Mouse (Mus musculus) ovary, postnatal 36 days (tissue): ENCODE measurements around the gene E2f2.

Source experiments
- DNase-seq: peaks from one replicate; pipeline ENCODE4 v3.0.0; 2022; ENCODE audit warnings: low spot score, mixed read lengths

E2f2 gene

GRCm38 (mm10) chr4:136172011-136172541 is at the start of gene E2f2:
Gene E2f2, plus strand, starts transcription at chr4:136172394.
- DNase-seq: peak; percentile 62

- DNase-seq: no peak
Observed at GRCm38 (mm10) chr4:136123111-136123791, 48.9 kb upstream of the E2f2 start.

GRCm38 (mm10) chr4:136123792-136124161 is 48.4 kb upstream of the E2f2 start:
- no peak for DNase-seq

DNA sequence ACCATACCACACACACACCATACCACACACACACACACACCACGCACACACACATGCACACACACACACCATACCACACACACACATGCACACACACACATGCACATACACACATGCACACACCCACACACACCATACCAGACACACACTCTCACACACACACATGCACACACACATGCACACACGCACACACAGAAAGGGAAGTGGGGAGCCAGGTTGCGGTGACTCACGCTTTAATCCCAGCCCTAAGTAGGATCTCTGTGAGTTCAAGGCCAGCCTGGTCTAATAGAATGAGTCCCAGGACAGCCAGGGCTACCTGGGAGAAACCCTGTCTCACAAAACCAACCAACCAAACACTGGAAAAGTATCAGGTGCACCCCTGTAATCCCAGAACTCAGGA is 47.6 kb upstream of the E2f2 start:
- DNase-seq: no peak

DNA sequence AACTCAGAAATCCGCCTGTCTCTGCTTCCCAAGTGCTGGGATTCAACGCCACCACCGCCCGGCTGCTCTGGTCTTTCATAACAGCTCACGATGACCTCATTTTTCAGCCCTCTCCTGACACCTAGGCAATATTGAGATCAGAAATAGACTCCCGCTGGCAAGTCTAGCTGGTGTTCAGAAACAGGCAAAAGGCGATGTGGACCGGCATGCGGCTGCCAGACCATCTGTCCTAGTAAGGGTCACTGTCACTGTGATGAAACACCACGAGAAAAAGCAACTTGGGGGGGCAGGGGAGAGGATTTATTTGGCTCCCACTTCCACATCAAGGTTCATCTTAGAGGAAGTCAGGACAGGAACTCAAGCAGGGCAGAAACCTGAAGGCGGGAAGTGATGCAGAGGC is 46.7 kb upstream of the E2f2 start:
- no peak for DNase-seq

DNA sequence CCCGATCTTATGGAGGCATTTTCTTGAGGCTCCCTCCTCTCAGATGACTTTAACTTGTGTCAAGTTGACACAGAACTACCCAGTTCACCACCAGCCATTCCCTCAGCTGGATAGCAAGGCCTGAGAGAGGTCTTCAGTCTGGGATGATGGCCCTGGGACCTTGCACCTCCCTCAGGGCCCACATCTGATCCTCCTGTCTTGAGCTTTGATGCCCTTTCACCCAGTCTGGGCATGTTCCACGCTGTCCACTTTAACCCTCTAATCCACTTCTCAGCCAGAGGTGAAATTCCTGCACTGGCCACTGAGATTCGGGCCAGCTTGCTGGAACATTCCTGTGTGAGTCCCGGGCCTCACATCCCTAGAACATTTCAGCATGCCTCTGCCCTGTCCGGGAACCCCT is 46.2 kb upstream of the E2f2 start:
- DNase-seq: no peak

DNA sequence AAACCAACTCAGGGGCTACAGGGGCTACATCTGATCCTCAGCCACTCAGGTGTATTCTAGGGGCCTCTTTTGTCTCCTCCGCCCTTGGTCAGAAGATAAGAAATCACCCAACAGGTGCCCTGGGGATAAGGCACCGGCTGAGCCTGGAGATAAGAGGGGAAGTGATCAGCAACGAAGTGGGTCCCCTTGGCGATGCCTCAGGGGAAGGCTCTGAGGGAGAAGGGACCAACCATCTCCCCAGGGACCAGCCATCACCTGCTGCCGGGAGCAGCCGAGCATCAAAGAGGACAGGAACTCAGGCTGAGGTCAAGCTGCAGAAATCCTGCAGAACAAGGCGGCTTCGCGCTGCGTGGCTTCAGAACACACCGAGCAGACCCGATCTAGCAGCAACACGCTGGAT is 44.5 kb upstream of the E2f2 start:
- DNase-seq: no peak

DNA sequence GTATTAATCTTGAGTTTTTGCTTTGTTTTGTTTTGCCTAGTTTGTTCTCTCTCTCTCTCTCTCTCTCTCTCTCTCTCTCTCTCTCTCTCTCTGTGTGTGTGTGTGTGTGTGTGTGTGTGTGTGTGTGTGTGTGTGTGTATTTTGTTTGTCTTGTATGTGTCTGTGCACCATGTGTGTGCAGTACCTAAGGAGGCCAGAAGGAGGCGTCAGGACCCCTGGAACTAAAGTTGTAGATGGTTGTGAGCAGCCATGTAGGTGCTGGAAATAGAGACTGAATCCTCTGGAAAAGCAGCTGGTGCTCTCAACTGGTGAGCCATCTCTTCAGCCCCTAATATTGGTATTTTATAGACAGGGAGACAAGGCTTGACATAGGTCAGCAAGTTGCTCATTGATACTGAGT is 42.4 kb upstream of the E2f2 start:
- DNase-seq: no peak

- DNase-seq: peak; percentile 71
Observed at GRCm38 (mm10) chr4:136133801-136134200, 38.4 kb upstream of the E2f2 start.

GRCm38 (mm10) chr4:136134418-136134977 is 37.7 kb upstream of the E2f2 start:
- DNase-seq: no peak

DNA sequence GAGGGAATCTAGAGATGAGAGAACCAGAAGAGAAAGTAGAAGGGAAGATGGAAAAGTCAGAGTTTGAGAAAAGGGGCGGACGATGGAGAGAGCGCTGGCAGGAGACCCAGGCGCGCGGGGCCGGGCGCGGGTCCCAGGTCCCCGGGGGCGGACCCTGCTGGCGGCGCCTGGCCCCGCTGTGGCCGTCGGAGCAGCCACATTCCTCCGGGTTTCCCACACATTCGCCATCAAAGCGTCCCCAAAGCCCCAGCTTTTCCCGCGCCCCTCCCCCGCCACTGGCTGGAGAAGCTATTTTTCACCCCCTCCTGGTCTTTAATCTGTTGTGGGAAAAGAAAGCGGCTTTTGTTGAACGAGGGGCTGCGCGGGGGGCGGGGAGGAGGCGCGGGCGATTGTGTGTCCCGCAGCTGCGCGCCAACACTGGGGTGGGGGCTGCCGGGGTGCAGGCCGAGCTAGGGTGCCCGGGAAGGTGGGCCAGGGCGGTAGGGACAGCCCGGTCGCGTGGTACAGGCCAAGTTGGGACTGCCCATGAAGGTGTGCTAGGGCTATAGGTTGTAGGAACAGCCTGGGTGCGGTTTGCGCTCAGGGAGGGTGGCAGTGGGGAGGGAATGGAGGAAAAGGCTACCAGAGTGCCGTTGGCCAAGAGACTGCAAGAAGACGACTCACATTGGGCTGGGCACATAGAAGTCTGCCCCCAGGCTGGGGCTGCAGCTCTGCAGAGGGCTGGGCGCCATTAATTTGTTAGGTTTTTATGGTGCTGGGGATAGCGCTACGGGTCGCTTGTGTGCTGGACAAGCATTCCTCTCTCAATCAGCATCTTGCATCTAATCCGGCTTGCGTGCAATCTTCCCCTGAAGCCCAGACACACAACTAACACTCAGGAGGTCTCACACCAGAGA is 37.0 kb upstream of the E2f2 start:
- DNase-seq: peak; percentile 63

- DNase-seq: no peak
Observed at GRCm38 (mm10) chr4:136135874-136136728, 36.1 kb upstream of the E2f2 start.

DNA sequence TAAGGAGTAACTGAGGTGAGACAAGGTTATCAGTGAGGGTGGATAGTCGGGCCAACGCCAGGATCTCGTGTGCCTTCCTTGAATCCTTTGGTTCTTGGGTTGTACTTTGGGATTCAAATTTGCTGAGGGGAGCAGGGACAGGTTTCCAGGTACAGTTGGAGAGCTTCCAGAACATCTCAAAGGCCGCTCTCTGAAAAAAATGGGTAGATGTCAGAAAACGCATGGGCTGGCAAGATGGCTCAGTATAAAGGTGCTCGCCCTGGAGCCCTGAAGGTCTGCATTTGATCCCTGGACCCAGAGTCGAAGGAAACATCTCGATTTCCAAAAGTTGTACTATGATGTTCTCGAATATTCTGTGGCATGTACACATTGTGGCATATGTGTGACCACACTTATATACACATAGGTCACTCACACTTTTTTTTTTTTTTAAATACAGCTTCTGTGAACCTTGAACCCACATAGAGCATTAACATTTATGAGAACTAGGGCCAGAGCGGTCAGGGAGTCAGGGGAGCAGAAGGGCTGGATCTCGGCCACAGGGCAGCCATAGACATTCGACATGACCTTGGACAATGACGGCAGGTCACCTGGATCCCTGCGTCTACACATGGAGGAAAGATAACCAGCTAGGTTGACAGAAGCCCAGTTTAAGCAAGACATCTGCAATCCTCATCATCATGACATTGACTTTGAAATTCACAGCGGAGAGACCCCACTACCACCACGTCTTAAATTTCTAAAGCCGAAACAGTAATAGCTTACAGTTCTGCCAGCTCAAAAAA is 32.7 kb upstream of the E2f2 start:
- no peak for DNase-seq

- DNase-seq: peak; percentile 92
Observed at GRCm38 (mm10) chr4:136140327-136141250, 31.6 kb upstream of the E2f2 start.

DNA sequence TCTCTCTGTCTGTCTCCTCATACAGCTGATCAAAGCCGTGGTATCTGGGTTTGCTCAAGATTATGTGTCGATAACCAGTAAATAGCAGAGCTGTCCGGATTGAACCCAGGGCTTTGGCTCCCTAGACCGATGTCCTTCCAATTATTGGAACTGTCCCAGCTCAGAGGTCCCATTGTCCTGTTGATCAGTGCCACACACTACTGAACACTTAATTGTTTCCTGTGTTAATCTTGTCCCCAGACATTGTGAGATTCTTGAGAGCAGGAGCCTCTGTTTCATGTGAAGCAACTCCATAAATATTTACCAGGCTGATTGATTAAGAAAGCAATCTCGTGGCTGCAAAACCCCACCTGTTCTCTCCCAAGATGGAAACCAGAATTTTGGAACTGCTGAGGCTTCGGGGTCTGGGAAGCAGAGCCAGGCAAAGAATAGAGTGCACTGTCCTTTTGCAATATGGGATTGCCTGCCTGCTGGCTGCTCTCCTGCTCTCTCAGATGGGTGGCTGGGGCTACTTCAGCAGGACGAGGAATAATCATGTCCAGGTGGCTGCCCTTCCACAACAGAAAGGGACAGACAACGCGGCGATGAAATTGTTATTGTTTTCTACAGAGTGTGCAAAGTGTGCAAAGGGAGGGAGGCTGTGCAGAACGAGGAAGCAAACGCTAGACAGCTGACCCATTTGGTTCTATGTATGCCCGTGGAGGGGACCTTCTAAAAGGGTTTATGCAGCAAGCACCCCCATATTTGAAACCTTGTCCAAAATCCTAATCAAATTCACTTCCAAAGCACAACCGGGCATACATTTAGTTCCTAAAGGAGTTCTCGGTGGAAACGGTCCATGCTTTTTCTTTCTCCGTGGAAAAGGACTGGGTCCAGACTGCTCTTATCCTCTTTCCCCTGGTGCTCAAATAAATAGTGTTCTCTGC is 29.7 kb upstream of the E2f2 start:
- no peak for DNase-seq

DNA sequence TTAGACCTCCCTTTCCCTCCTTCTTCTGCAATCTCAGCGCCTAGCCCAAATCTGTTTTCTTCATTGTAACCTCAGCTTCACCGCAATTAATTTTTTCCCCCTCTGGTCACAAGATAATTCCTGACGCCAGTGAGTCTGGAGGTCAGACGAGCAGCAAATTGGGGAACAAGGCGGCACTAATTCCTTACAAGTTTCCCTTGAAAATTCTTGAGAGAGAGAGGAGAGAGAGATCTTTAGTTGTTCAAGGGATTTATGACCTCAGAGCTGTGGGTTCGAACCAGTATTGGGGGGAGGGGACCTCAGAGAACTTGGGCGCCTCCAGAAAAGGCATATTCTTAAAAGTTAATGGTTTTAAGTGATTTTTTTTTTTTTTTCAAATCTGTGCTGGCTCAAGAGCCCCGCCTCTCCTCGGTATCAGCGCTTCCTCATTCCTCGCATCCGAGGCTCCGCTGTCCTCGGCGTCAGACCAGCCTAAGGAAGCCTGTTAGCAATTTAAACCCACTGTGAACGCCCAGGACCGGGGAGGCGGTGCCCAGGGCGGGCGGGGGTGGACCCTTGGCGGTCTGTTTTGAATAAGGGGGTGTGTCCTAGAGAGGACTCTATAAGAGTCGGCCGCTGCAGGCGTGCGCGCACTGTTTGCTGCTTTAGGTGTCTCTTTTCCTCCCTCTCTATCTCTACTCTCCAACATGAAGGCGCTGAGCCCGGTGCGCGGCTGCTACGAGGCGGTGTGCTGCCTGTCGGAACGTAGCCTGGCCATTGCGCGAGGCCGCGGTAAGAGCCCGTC is 28.8 kb upstream of the E2f2 start, which contains the start of gene Id3:
Gene Id3 (plus strand): TSS at position 305 of the 784 bp plus-strand sequence.
- peak; percentile 95 for DNase-seq

GRCm38 (mm10) chr4:136144126-136144926 is 27.9 kb upstream of the E2f2 start:
- DNase-seq: peak; percentile 77
